Mouse (Mus musculus) olfactory bulb, adult 2 months (tissue): ENCODE data around the gene Nkapd1.

Experiments used
- CTCF ChIP-seq: fragments of 200-500 bp; IDR thresholded peaks from 2 replicates; pipeline ENCODE4 v1.5.1; 2012; ENCODE audit warnings: low read depth, mild to moderate bottlenecking, low read length, moderate library complexity; ENCODE audit not compliant: insufficient read depth
- POLR2A ChIP-seq: fragments of 200-500 bp; IDR thresholded peaks from 2 replicates; pipeline ENCODE4 v1.6.1; 2012; ENCODE audit warnings: mild to moderate bottlenecking, low read depth, low read length, moderate library complexity; ENCODE audit not compliant: insufficient read depth

GRCm38 (mm10) chr9:50616766-50617603, at the start of gene Nkapd1, which contains the start of gene Pih1d2:
- TF ChIP-seq POLR2A: no peak
- TF ChIP-seq CTCF: no peak
